Mouse (Mus musculus) E14TG2a.4 (cell line): ENCODE results near the gene 1700016C15Rik.

ENCODE experiments used
- CTCF ChIP-seq: conservative IDR thresholded peaks from 2 replicates; pipeline ENCODE4 v1.5.1; 2014; ENCODE audit warnings: low read length
- NANOG ChIP-seq: IDR thresholded peaks from 2 replicates; pipeline ENCODE4 v1.6.1; 2014; ENCODE audit warnings: borderline replicate concordance, low read length, mixed read lengths

DNA sequence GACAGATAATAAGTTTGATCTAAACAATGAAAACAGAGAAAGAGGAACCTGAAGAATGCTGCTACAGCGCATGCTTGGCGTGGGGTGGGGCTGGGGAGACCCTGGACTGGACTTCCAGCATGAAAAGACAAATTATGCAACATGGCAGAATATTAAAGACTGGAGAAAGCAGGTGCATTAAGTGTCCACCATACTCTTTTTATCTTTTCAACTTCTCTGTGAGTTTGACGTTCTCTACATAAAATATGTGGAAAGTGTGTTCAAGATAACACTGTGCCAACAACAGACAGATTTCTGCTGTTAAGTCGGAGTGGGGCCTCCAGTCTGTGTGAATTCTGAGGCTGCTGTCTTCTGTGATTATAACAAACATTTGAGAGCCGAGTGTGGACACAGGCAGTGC, 2.7 kb upstream of the 1700016C15Rik start:
- TF ChIP-seq CTCF (no peak), NANOG (no peak)
